Mouse (Mus musculus): Measurements from ENCODE around the gene Olfr780.

- TF ChIP-seq CTCF (IDR thresholded peaks at IDR 0.05; ENCODE audit: low read depth, low read length) (no peak), POLR2A (IDR thresholded peaks at IDR 0.05; ENCODE audit: insufficient read depth, low read length) (no peak), EP300 (IDR thresholded peaks at IDR 0.05; ENCODE audit: insufficient read depth, low read depth, low read length) (no peak)
These were observed 46.8 kb upstream of the Olfr780 start, which contains the start of gene Olfr777 for GRCm38 (mm10) chr10:129271081-129271535.
